Mouse (Mus musculus) liver, embryonic 12.5 days (tissue): ENCODE data around the gene Sec31b. TPM values are rescaled to one million over a fixed set of nuclear protein-coding genes. Genes with fewer than 3 reads are reported as not detected.
A peak's percentile ranks its signal among the peaks of the same experiment; 100 is the strongest.

Source experiments
- ATAC-seq: fragments of 200-750 bp; cut with Nextera tagmentation; 2 replicates; pipeline ENCODE4 v1.8.0; 2017; ENCODE audit warnings: moderate number of reproducible peaks, mild to moderate bottlenecking, moderate library complexity
- H3K27ac ChIP-seq: fragments of 300-500 bp; sonication (generic); 2 replicates; pipeline ENCODE4 v1.5.1; 2016; ENCODE audit warnings: mild to moderate bottlenecking
- H3K27me3 ChIP-seq: fragments of 300-500 bp; sonication (generic); replicated peaks from 2 replicates; pipeline ENCODE4 v1.6.1; 2016; ENCODE audit warnings: mild to moderate bottlenecking, moderate library complexity
- H3K36me3 ChIP-seq: fragments of 300-500 bp; sonication (generic); 2 replicates; pipeline ENCODE4 v1.6.1; 2016; ENCODE audit warnings: mild to moderate bottlenecking, moderate library complexity
- H3K4me1 ChIP-seq: fragments of 300-500 bp; sonication (generic); 2 replicates; pipeline ENCODE4 v1.6.1; 2016
- H3K4me2 ChIP-seq: fragments of 300-500 bp; sonication (generic); 2 replicates; pipeline ENCODE4 v1.6.1; 2016; ENCODE audit warnings: mild to moderate bottlenecking, moderate library complexity
- H3K4me3 ChIP-seq: fragments of 300-500 bp; sonication (generic); 2 replicates; pipeline ENCODE4 v1.5.1; 2016; ENCODE audit warnings: mild to moderate bottlenecking, moderate library complexity
- H3K9ac ChIP-seq: fragments of 300-500 bp; sonication (generic); 2 replicates; pipeline ENCODE4 v1.6.1; 2016; ENCODE audit warnings: mild to moderate bottlenecking, moderate library complexity
- H3K9me3 ChIP-seq: fragments of 300-500 bp; sonication (generic); replicated peaks from 2 replicates; pipeline ENCODE4 v1.6.1; 2016; ENCODE audit warnings: mild to moderate bottlenecking, moderate library complexity
- WGBS: fragments of 180-500 bp; shearing (Covaris S2); methylation state at CpG from one replicate; pipeline ENCODE4 v1.1.7; 2016; ENCODE audit not compliant: insufficient replicate concordance; 5-methylcytosine and 5-hydroxymethylcytosine counted together
- polyA plus RNA-seq: library from polyadenylated mRNA; unstranded; fragments of >200 nt; fragmentation: Nextera tagmentation; extraction: Ambion mirVana; gene quantifications from 2 replicates; pipeline ENCODE4 v1.2.1, GENCODE M21; 2016

Sec31b gene
- polyA plus RNA-seq = 0.36 and 0.38 TPM in 2 replicates

DNA sequence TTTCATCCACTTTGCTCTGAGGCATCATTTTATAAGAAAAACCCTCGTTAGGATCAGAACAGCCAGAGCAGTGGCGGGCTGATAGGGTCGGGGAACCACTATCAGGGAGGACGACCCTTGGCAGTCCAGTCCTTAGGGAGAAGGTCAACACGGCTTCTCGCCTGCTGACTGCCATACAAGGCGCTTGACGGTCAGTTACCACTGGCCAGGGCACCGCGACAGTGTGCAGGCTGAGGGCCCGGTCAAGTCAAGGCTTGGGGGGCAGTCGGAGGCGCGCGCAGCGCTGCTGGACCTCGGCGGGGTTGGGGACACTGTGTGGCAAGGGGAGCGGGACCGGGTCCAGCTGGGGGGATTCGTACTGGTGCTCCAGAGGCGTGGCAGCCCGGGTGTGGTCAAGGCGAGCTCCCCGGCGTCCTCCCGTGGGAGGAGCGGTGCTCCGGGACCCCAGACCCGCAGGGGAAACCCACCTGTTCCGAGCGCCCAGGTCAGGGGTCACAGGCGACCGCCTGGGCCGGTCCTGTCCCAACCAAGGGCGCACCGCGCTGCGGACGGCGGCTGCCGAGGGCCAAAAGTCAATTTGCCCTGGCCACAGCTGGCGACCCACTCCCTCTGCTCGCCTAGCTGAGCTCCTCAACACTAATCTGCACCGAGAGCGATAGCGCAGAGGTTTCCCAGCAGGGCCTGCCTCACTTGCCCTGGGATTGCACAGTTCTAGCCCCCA lies at the start of gene Sec31b:
TSS of gene Sec31b (minus strand) at position 544 of the 721 bp plus-strand sequence.
- H3K36me3 ChIP-seq = peaks cover 29% of the 10 kb centered on the region
- H3K27me3 ChIP-seq = peaks cover 13% of the 10 kb centered on the region
- under 1% methylated on average over 47 of the region's 47 CpGs for WGBS
- H3K4me1 ChIP-seq = peaks cover 22% of the 10 kb centered on the region
- no peak within 1 kb of the TSS for H3K27ac ChIP-seq
- 0 out of 2 replicates have a peak, but pooled peaks cover 9% of the 10 kb centered on the region for H3K9me3 ChIP-seq
- ATAC-seq = peak; percentile 54
- H3K9ac ChIP-seq = peak within 1 kb of the TSS; percentile 69
- H3K4me2 ChIP-seq = peak within 1 kb of the TSS; percentile 95
- H3K4me3 ChIP-seq = peak within 1 kb of the TSS; percentile 65

DNA sequence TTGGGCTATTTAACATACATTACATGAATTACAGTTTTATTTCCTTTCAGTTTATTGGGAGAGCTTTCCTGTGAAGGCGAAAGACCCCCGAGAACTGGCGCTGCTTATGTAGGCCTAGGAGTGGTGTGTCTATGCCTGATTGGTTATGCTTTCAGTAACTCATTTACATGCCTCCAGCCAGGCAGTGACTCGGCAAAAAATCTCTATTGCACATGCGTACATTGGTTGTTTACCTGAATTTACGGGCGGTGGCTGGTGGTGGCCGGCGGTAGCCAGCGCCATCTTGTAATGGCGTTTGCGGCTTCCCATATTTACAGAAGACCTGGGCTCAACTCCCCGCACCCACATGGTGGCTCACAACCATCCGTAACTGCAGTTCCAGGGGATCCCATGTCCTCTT lies 48.5 kb upstream of the Sec31b start:
- no peak overlapping the region for H3K4me2 ChIP-seq
- H3K27me3 ChIP-seq = peaks cover 35% of the 10 kb centered on the region; the same call in 1 of the 2 replicates
- H3K36me3 ChIP-seq = no peaks in the 10 kb centered on the region
- no peak overlapping the region for H3K4me3 ChIP-seq
- H3K27ac ChIP-seq = no peak overlapping the region
- ATAC-seq = no peak
- H3K4me1 ChIP-seq = no peaks in the 10 kb centered on the region
- no peak overlapping the region for H3K9ac ChIP-seq
- 85% methylated on average over 14 of the region's 14 CpGs for WGBS
- no peaks in the 10 kb centered on the region for H3K9me3 ChIP-seq

DNA sequence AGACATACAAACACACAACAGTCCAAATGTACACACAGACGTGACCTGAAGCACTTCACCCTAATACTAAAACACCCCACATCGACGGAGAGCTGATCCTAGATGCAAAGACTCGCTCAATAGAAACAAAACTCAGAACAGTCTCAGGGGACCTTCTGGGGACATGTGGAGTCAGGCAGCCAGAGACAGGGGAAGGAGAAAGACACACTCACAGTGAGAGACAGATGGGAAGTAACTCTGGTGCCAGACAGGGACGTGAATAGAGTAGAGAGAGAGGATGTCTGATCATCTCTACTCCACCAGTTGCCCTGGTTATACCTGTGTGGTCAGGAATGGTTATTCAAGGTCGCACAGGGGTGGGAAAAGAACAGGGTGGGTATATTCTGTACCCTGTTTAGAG lies 46.0 kb upstream of the Sec31b start:
- no peaks in the 10 kb centered on the region for H3K9me3 ChIP-seq
- no peak overlapping the region for H3K4me2 ChIP-seq
- 59% methylated on average over 6 of the region's 6 CpGs for WGBS

DNA sequence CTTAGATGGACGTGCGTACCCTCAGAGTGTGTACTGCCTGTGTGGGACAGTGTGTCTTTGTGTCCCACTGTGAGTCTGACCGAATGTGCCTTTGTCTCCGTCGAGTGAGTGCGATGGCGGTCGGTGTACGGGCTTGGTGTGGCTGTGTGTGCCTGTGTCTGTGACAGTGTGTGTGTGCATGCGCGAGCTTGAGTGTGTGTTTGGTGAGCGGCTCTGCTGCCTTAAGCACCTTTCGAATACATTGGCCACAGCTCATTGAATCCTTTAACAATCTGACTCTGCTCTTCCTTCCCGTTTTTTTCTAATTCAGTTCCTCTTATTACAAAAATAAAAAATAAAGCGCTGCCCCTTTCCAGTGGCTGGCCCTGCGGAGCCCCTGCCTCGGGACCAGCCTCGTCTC lies 45.3 kb upstream of the Sec31b start:
- H3K27me3 ChIP-seq = peaks cover 44% of the 10 kb centered on the region
- ATAC-seq = no peak
- no peak overlapping the region for H3K9ac ChIP-seq
- 70% methylated on average over 18 of the region's 18 CpGs for WGBS
- no peak overlapping the region for H3K27ac ChIP-seq
- H3K4me3 ChIP-seq = no peak overlapping the region
- H3K36me3 ChIP-seq = no peaks in the 10 kb centered on the region
- no peaks in the 10 kb centered on the region for H3K4me1 ChIP-seq
- H3K4me2 ChIP-seq = no peak overlapping the region
- H3K9me3 ChIP-seq = no peaks in the 10 kb centered on the region

More for the DNA sequence above, 46.0 kb upstream of the Sec31b start:
- ATAC-seq = no peak
- Histone ChIP-seq H3K27ac (no peak overlapping the region), H3K4me3 (no peak overlapping the region), H3K9ac (no peak overlapping the region), H3K36me3 (no peaks in the 10 kb centered on the region), H3K27me3 (peaks cover 42% of the 10 kb centered on the region), H3K4me1 (no peaks in the 10 kb centered on the region)

DNA sequence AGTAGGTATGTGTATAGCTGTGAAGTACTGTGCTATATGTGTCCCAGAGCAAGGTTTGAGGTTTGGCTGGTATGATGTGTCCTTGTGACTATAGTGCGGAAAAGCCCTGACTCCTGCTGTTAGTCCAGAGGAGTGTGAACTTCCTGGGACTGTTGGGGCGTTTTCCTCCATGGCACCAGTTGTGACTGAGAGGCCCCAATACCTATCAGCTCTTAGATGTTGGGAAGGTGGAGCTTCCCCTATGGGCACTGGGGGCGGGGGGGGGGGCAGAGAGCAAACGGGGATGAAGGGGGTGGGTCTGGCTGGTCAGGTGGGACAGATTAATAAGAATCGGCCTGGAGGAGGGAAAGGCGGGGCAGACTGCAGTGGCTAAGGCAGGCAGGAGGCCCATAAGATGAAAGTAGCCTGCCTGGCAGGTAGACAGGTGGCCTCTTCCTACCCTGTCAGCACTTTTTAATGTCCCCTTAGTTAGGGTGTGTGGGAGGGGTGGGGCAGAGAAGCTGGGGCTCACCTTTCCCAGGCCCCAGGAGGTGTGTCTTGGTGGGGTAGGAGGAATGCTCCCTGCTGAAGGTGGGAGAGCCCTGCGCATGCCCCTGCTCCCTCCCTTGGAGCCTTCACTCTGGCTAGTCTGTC lies 44.0 kb upstream of the Sec31b start:
- peaks cover 56% of the 10 kb centered on the region for H3K27me3 ChIP-seq
- H3K4me3 ChIP-seq = no peak overlapping the region
- H3K4me1 ChIP-seq = no peaks in the 10 kb centered on the region
- ATAC-seq = no peak
- H3K9ac ChIP-seq = no peak overlapping the region
- H3K4me2 ChIP-seq = no peak overlapping the region
- H3K36me3 ChIP-seq = no peaks in the 10 kb centered on the region
- H3K9me3 ChIP-seq = no peaks in the 10 kb centered on the region
- WGBS = 42% methylated on average over 7 of the region's 7 CpGs
- no peak overlapping the region for H3K27ac ChIP-seq

DNA sequence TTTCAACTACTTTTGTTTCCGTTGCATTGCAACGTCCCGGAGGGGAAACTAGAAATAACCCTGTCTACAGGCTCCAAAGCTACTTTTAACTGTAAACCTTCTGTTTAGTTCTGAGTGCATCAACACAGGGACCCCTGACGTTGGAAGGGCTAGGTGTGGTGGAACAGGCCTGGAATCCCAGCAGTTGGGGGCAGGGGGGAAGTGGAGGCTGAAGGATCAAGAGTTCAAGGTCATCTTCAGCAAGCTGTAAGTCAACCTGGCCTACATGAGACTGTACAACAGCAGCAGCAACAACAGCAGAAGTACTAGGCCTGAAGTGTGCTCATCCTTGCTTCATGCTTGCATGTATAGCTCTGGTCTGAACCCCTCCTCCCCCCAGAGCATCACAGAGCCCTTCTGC lies 42.4 kb upstream of the Sec31b start:
- Histone ChIP-seq H3K4me2 (no peak overlapping the region), H3K4me3 (no peak overlapping the region), H3K4me1 (no peaks in the 10 kb centered on the region), H3K27ac (no peak overlapping the region), H3K9me3 (no peaks in the 10 kb centered on the region), H3K9ac (no peak overlapping the region), H3K27me3 (peaks cover 73% of the 10 kb centered on the region), H3K36me3 (no peaks in the 10 kb centered on the region)
- ATAC-seq = no peak
- 25% methylated on average over 4 of the region's 4 CpGs for WGBS

DNA sequence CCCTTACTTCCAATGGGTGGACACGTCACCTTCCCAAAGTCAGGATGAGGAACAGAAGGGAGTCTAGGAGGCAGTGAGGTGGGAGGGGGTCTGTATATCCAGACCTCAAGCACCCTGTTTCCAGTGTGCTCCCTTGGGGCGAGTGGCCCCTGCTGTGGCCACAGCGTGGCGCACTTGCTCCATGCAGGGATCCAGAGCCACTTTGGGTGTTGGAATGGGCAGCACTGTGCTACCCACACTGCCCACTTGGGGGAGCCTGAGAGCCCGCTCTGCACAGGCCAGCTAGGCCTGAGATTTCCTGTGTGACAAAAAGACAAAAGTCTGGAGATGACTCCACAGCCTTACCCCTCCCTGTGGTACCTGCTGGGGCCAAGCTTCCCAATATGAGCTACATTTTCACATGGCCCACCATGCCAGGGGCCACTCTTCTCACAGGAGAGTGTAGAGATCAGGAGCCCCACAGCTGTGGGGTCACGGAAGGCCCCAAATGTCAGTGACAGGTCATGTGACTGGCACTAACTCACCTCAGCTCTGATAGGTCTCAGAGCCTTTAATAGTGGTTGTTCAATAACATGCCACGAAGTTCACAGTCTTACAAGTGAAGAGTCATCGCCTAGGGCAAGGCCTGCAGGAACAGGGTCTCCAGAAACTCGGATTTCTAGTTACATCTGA lies 37.1 kb upstream of the Sec31b start:
- peak; percentile 68 for ATAC-seq
- Histone ChIP-seq H3K27me3 (peaks cover 60% of the 10 kb centered on the region), H3K36me3 (no peaks in the 10 kb centered on the region), H3K4me3 (no peak overlapping the region), H3K27ac (no peak overlapping the region), H3K4me1 (no peaks in the 10 kb centered on the region), H3K4me2 (no peak overlapping the region), H3K9me3 (no peaks in the 10 kb centered on the region), H3K9ac (no peak overlapping the region)
- WGBS = 32% methylated on average over 9 of the region's 9 CpGs

DNA sequence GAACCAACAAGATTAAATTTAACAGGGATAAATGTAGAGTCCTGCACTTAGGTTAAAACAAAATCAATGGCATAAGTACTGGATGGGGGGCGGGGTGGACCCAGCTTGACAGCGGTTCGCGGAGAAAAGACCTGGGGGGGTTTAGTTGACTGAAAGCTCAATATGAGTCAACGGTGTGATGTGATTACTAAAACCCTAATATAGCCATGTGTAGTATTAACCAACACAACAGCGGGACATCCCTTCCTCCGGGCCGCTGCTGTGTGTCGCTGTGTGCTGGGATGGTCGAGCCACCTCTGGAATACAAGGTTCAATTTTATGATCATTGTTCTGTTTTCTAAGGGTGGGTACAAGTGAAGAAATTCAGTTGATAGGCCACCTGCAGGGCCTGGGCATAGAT lies 36.4 kb upstream of the Sec31b start:
- WGBS = 85% methylated on average over 10 of the region's 10 CpGs
- no peak overlapping the region for H3K4me3 ChIP-seq
- H3K27ac ChIP-seq = no peak overlapping the region
- no peaks in the 10 kb centered on the region for H3K36me3 ChIP-seq
- no peak overlapping the region for H3K9ac ChIP-seq
- no peaks in the 10 kb centered on the region for H3K9me3 ChIP-seq
- H3K27me3 ChIP-seq = peaks cover 53% of the 10 kb centered on the region
- no peaks in the 10 kb centered on the region for H3K4me1 ChIP-seq
- ATAC-seq = no peak
- no peak overlapping the region for H3K4me2 ChIP-seq

DNA sequence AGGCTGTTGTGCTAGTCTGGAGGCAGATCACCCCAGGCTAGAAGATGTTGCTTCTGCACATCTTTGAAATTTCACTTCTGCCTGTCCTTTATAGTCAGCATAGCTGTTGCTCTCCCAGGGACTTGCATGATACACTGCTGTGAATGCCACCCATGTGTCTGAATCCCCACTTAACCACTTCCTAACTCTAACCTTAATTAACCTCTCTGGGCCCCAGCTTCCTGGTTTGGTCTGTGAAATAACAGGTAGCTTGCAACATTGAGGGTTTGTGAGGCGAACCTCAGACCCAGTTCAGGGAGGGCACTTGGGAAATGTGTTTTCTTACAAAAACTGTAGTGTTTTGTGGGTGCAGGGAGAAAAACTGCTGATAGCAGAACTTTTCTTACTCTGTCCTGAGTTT lies 32.4 kb upstream of the Sec31b start:
- Histone ChIP-seq H3K27me3 (0 out of 2 replicates have a peak, but pooled peaks cover 12% of the 10 kb centered on the region), H3K9ac (no peak overlapping the region), H3K36me3 (peaks cover 25% of the 10 kb centered on the region), H3K9me3 (no peaks in the 10 kb centered on the region), H3K27ac (no peak overlapping the region), H3K4me1 (no peaks in the 10 kb centered on the region), H3K4me2 (no peak overlapping the region), H3K4me3 (no peak overlapping the region)
- 42% methylated on average over 1 of the region's 1 CpGs for WGBS
- ATAC-seq = no peak

DNA sequence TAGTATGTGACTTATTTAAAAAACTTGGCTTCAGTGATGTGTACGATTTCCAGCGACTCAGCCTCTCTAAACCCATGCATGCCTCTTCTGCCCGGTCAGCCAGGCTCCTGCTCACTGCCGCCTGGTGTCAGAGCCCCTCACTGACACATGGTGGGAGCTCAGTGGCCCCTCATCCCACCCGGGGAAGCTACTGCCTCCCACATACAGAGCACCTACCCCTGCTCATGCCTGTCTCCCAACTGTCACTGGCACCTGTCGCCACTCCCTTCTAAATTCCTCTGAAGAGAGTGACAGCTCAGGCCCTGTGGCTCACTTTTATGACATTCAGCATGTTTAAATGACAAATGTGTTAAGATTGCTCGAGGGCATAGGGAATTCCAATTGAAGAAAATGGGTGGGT lies 30.6 kb upstream of the Sec31b start:
- Histone ChIP-seq H3K9ac (no peak overlapping the region), H3K4me2 (no peak overlapping the region), H3K9me3 (no peaks in the 10 kb centered on the region), H3K4me3 (no peak overlapping the region), H3K27me3 (no peaks in the 10 kb centered on the region), H3K4me1 (no peaks in the 10 kb centered on the region), H3K36me3 (peaks cover 43% of the 10 kb centered on the region), H3K27ac (no peak overlapping the region)
- WGBS = 74% methylated on average over 7 of the region's 7 CpGs
- ATAC-seq = no peak

DNA sequence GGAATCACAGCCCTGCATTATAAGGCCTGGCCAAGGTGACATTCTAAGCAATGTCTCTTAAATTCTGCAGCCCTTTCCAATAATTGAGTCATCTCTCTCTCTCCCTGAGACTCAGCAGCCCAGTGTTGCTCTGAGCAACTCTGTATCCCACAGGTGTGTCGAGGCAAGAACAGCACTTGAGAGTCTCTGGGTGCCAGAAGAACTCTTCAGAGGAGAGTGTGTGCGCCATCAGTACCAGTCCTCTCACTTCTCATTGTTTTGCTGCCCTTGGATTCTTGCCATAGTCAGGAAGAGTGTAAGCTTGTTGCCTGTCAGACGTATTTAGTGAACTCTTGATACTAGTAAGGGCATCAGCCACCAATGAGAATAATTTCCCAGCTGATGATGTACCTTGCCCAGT lies 22.1 kb upstream of the Sec31b start:
- Histone ChIP-seq H3K4me2 (no peak overlapping the region), H3K36me3 (peaks cover 87% of the 10 kb centered on the region), H3K4me3 (no peak overlapping the region), H3K4me1 (peaks cover 15% of the 10 kb centered on the region), H3K27ac (no peak overlapping the region), H3K9me3 (no peaks in the 10 kb centered on the region), H3K27me3 (no peaks in the 10 kb centered on the region), H3K9ac (no peak overlapping the region)
- no peak for ATAC-seq
- WGBS = 77% methylated on average over 3 of the region's 3 CpGs

DNA sequence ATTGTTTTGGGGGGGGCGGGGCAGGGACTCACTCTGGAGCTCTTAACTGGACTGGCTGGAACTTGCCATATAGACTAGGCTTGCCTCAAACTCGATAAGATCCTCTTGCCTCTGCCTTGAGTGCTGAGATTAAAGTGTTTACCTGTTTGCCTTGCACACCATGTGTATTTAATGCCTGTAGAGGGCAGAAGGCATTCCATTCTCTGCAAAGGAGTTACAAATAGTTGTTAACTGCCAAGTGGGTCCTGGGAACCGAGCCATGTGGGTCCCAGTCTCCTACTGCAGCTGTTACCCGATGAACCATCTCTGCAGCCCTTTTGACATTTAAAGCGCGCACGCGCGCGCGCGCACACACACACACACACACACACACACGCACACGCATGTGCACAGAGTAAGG lies 18.3 kb upstream of the Sec31b start:
- H3K27ac ChIP-seq = no peak overlapping the region
- WGBS = 92% methylated on average over 14 of the region's 14 CpGs
- no peak for ATAC-seq
- no peak overlapping the region for H3K9ac ChIP-seq
- H3K4me2 ChIP-seq = peak overlapping the region; percentile 83
- H3K4me3 ChIP-seq = 0 out of 2 replicates have a peak overlapping the region, but pooled peaks have one; percentile 77
- peaks cover 15% of the 10 kb centered on the region for H3K4me1 ChIP-seq
- no peaks in the 10 kb centered on the region for H3K9me3 ChIP-seq
- peaks cover 49% of the 10 kb centered on the region for H3K36me3 ChIP-seq
- peaks cover 3% of the 10 kb centered on the region; the same call in 1 of the 2 replicates for H3K27me3 ChIP-seq
